9 mouse cellular contexts compared by ENCODE assay signal in genomic region chr5:100917252-100917774, GRCm38 (mm10).
DNase-seq lines count a peak whose midpoint lies in the region; ATAC-seq lines count a peak whose summit lies in the region.
"Had no signal": no experiment of that assay in that cellular context is flagged by ENCODE, and none has a peak within 500 bp of the region (broad histone marks: within the 10 kb centered on the region; RNA-seq: fewer than 3 reads in every experiment).

No protein-coding gene starts in this region.

- peak; percentile 40 to 72 for DNase-seq in heart, adult 18-20 months
- peak; percentile 48 for DNase-seq in WW6 (ENCODE audit: low read depth, low spot score)
- DNase-seq in cerebellum, postnatal 4 days (ENCODE audit: low spot score in 2 of 2), result peak; percentile 49 to 80
- DNase-seq in hindbrain, embryonic 14.5 days (ENCODE audit: low spot score), result peak; percentile 78
- DNase-seq in layer of hippocampus, postnatal 36 days, result peak; percentile 55 to 60
- DNase-seq in spleen, postnatal 4 days (ENCODE audit: low spot score in 2 of 2), result peak; percentile 65 to 87

- no peaks in the 10 kb centered on the region for H3K9me3 ChIP-seq in heart, embryonic 12.5 days (replicated peaks)
- no peaks in the 10 kb centered on the region for H3K9me3 ChIP-seq in hindbrain, embryonic 14.5 days (ENCODE audit: control insufficient read depth, low read length)
- no peaks in the 10 kb centered on the region for H3K9me3 ChIP-seq in midbrain, embryonic 13.5 days

- H3K4me2 ChIP-seq in heart, embryonic 12.5 days, result no peak overlapping the region
- no peak overlapping the region for H3K4me2 ChIP-seq in hindbrain, embryonic 14.5 days (replicated peaks)
- H3K4me2 ChIP-seq in midbrain, embryonic 13.5 days (replicated peaks), result no peak overlapping the region

- no peak overlapping the region for H3K27ac ChIP-seq in heart, embryonic 12.5 days (ENCODE audit: poor library complexity, severe bottlenecking)
- no peak overlapping the region for H3K27ac ChIP-seq in hindbrain, embryonic 14.5 days
- no peak overlapping the region for H3K27ac ChIP-seq in midbrain, embryonic 13.5 days
- H3K27ac ChIP-seq: macrophage had no signal

- no peak overlapping the region for H3K9ac ChIP-seq in heart, embryonic 12.5 days
- H3K9ac ChIP-seq in hindbrain, embryonic 14.5 days, result no peak overlapping the region
- no peak overlapping the region for H3K9ac ChIP-seq in midbrain, embryonic 13.5 days (replicated peaks)

- no peak for ATAC-seq in heart, embryonic 12.5 days (ENCODE audit: insufficient number of reproducible peaks, low FRiP score)
- ATAC-seq in hindbrain, embryonic 14.5 days (ENCODE audit: low FRiP score), result no peak; the same call in 1 of the 2 replicates
- ATAC-seq in midbrain, embryonic 13.5 days, result 0 out of 2 replicates have a peak, but pooled peaks have one; percentile 37

- peaks cover 5% of the 10 kb centered on the region for H3K4me1 ChIP-seq in heart, embryonic 12.5 days (replicated peaks)
- H3K4me1 ChIP-seq in hindbrain, embryonic 14.5 days (replicated peaks; ENCODE audit: control insufficient read depth, insufficient read depth, low read length), result no peaks in the 10 kb centered on the region
- no peaks in the 10 kb centered on the region; the same call in 1 of the 2 replicates for H3K4me1 ChIP-seq in midbrain, embryonic 13.5 days (replicated peaks)

- no peaks in the 10 kb centered on the region for H3K36me3 ChIP-seq in heart, embryonic 12.5 days
- H3K36me3 ChIP-seq in hindbrain, embryonic 14.5 days (replicated peaks; ENCODE audit: control insufficient read depth, insufficient read depth), result no peaks in the 10 kb centered on the region
- no peaks in the 10 kb centered on the region for H3K36me3 ChIP-seq in midbrain, embryonic 13.5 days

- no peak overlapping the region for H3K4me3 ChIP-seq in heart, embryonic 12.5 days
- H3K4me3 ChIP-seq in hindbrain, embryonic 14.5 days (replicated peaks; ENCODE audit: low read length), result no peak overlapping the region
- no peak overlapping the region for H3K4me3 ChIP-seq in midbrain, embryonic 13.5 days (replicated peaks)

- 22% methylated on average over 15 of the region's 15 CpGs for WGBS in heart, embryonic 12.5 days
- 23% methylated on average over 15 of the region's 15 CpGs for WGBS in hindbrain, embryonic 14.5 days
- 23% methylated on average over 15 of the region's 15 CpGs for WGBS in midbrain, embryonic 13.5 days

- H3K27me3 ChIP-seq in heart, embryonic 12.5 days (replicated peaks), result peaks cover 14% of the 10 kb centered on the region
- peaks cover 24% of the 10 kb centered on the region for H3K27me3 ChIP-seq in hindbrain, embryonic 14.5 days (ENCODE audit: control insufficient read depth, insufficient read depth, low read length)
- H3K27me3 ChIP-seq in midbrain, embryonic 13.5 days, result peaks cover 28% of the 10 kb centered on the region
